Mouse (Mus musculus) spleen, postnatal 4 days (tissue): ENCODE measurements around the gene Crb3.

Experiments
- DNase-seq, 2 experiments: peaks; one replicate each; pipeline ENCODE4 v3.0.0; 2022; ENCODE audit warnings: low spot score in 2 of 2

Crb3 gene

GRCm38 (mm10) chr17:57105181-57106034 lies 46.5 kb downstream of the Crb3 start, which contains the start of gene Tnfsf9:
Gene Tnfsf9 (plus strand): TSS chr17:57105325.
- no peak for DNase-seq

- no peak for DNase-seq
Observed at GRCm38 (mm10) chr17:57106035-57106368, 47.1 kb downstream of the Crb3 start.

GRCm38 (mm10) chr17:57107064-57107463 lies 48.2 kb downstream of the Crb3 start:
- DNase-seq: no peak

GRCm38 (mm10) chr17:57108040-57108665 lies 49.2 kb downstream of the Crb3 start:
- no peak for DNase-seq

GRCm38 (mm10) chr17:57108666-57109171 lies 49.8 kb downstream of the Crb3 start:
- DNase-seq: no peak

- DNase-seq: no peak
Observed at GRCm38 (mm10) chr17:57110005-57110404, 51.1 kb downstream of the Crb3 start.

GRCm38 (mm10) chr17:57112768-57113474 lies 54.0 kb downstream of the Crb3 start:
- no peak for DNase-seq
